Mouse (Mus musculus): ENCODE data around the gene Kcnk3.

- TF ChIP-seq POLR2A (IDR thresholded peaks at IDR 0.05; ENCODE audit: borderline replicate concordance, insufficient read depth, low read length), result peak; percentile 91; the same call in 1 of the 2 replicates
- no peak for TF ChIP-seq CTCF (IDR thresholded peaks at IDR 0.05; ENCODE audit: borderline replicate concordance, insufficient read depth, low read depth, low read length)
These were observed 78.6 kb downstream of the Kcnk3 start, which contains the start of gene Cenpa for GRCm38 (mm10) chr5:30666391-30667195.
